Mouse (Mus musculus) megakaryocyte, embryonic 14.5 days (primary cell): Measurements from ENCODE around the gene Tgif2lx1. TPM values are rescaled to one million over a fixed set of nuclear protein-coding genes. Genes with fewer than 3 reads are reported as not detected.
"Not testable (repeated sequence)": the region's sequence is repeated elsewhere in the genome, so short reads cannot be mapped to it uniquely, and the experiment has no call there.

Source experiments
- H3K27me3 ChIP-seq: replicated peaks from 2 replicates; pipeline ENCODE3; 2012; ENCODE audit warnings: inconsistent platforms
- H3K36me3 ChIP-seq: replicated peaks from 2 replicates; pipeline ENCODE3; 2012; ENCODE audit warnings: low read length, inconsistent platforms, mixed read lengths
- H3K4me1 ChIP-seq: 2 replicates; pipeline ENCODE4 v1.6.1; 2012; ENCODE audit warnings: inconsistent platforms
- H3K4me3 ChIP-seq: replicated peaks from 2 replicates; pipeline ENCODE3; 2012; ENCODE audit warnings: moderate library complexity, mild to moderate bottlenecking, inconsistent platforms
- H3K9me3 ChIP-seq: 2 replicates; pipeline ENCODE4 v1.6.1; 2012; ENCODE audit warnings: inconsistent platforms
- polyA plus RNA-seq: library from polyadenylated mRNA; stranded (reverse); fragments of >175 nt; gene quantifications from 2 replicates; pipeline ENCODE4 v1.2.3, GENCODE M21; 2012; ENCODE audit warnings: low replicate concordance; ENCODE audit not compliant: insufficient read depth

The Tgif2lx1 gene
- not detected in 2 replicates for polyA plus RNA-seq

DNA sequence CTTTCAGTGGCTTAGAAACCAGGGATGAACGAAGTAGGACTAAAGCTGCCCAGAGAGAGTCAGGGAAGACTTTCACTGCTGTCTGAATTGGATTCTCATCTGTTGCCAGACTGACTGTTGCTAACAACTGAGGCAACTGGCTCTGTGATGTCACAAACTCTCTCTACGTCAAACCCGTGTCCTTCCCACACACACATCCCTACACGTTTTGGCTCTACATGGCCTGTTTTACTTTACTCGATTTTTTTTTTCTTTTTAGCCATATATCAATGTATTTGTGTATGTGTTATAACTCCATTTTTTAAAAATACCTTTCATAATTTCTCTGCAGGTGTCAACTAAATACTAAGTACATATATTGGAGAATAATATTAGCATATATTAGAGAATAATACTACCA, at the start of gene Tgif2lx1:
Gene Tgif2lx1 (minus strand): TSS at position 101 of the 400 bp plus-strand sequence.
- H3K4me3 ChIP-seq, H3K36me3 ChIP-seq, H3K4me1 ChIP-seq, H3K9me3 ChIP-seq, H3K27me3 ChIP-seq: not testable (repeated sequence)

Other genes starting within 250 kb of the Tgif2lx1 start
- gene Tgif2lx2, start 53.5 kb downstream of the Tgif2lx1 start, polyA plus RNA-seq, result not detected in 2 replicates